Mouse (Mus musculus) kidney, adult 2 months (tissue): Measurements from ENCODE around the gene Rmi2.
"Not testable (repeated sequence)": the region's sequence is repeated elsewhere in the genome, so short reads cannot be mapped to it uniquely, and the experiment has no call there.

Source experiments
- CTCF ChIP-seq: fragments of 200-500 bp; conservative IDR thresholded peaks from 2 replicates; pipeline ENCODE4 v1.5.1; 2011; ENCODE audit warnings: low read depth, mild to moderate bottlenecking, control low read depth, low read length, moderate library complexity, mixed read lengths; ENCODE audit not compliant: insufficient read depth, insufficient read length
- POLR2A ChIP-seq: fragments of 200-500 bp; IDR thresholded peaks from one replicate; pipeline ENCODE4 v1.6.1; 2011; ENCODE audit warnings: low read depth, low read length, control low read depth

- not testable (repeated sequence) for TF ChIP-seq POLR2A, CTCF
Measured at GRCm38 (mm10) chr16:10802420-10802819, 32.4 kb upstream of the Rmi2 start.
